Mouse (Mus musculus) cerebellum, postnatal 10 days (tissue): ENCODE data around the gene Khdc1a.
A peak's percentile ranks its signal among the peaks of the same experiment; 100 is the strongest.
"Not testable (repeated sequence)": the region's sequence is repeated elsewhere in the genome, so short reads cannot be mapped to it uniquely, and the experiment has no call there.

Source experiments
- DNase-seq, 2 experiments: peaks; one replicate each; pipeline ENCODE4 v3.0.0; 2021; ENCODE audit warnings: mixed read lengths in 2 of 2

The Khdc1a gene

DNA sequence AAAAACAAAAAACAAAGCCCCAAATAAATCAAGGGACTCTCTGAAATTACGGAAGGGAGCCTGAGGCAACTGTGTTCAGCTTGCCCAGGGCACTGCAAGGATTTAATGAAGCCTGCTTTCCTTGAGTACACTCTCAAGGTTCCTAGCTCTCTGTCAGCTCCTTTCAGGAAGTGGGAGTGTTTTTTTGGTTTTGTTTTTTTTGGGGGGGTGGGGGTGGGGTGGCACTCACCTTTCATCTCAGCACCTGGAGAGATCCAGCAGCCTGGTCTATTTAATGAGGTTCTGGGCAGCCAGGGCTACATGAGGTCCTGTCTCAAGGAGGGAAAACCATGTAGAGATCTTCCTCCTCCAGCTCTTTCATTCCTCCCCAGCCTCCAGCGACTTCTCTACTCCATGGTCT lies at the start of gene Khdc1a:
Gene Khdc1a, plus strand, starts transcription at position 301 of the 400 bp plus-strand sequence.
- no peak for DNase-seq

DNA sequence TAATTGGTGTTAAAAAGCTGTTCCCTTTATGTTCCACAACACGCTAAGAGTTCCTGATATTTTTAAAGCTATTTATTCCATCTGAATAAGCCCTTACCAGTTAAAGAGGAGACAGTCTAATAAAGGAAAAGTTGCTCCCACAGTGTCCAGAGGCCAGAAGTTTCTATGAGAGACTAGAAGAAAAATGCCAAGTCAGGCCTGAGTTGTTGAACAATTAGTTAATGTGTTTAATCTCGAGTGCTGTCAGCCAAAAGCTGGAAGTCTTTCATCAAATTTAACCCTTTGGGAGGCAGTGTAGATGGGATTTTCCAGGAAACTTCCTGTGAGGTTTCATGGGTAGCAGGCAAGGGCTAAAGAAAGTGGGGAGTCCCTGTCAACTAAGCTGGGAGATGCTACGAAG lies 49.6 kb upstream of the Khdc1a start:
- no peak for DNase-seq

DNA sequence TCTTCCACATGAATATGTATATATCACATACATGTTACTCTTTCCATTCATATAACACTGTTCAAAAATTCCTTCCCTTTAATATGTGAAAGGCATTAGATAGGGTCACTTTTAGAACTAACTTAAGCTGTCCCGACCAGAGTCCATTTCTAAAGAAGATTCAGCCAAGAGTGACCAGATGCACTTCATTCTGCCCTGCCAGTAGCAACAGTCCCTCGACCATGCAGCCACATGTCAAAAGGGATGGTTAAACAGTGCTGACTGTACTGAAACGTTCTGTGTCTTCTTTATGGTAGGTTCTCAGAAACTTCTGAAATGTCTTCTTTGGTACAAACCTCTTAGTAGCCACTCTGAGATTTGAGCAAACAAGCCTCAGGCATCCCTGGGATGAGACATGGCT lies 47.8 kb upstream of the Khdc1a start:
- no peak for DNase-seq

DNA sequence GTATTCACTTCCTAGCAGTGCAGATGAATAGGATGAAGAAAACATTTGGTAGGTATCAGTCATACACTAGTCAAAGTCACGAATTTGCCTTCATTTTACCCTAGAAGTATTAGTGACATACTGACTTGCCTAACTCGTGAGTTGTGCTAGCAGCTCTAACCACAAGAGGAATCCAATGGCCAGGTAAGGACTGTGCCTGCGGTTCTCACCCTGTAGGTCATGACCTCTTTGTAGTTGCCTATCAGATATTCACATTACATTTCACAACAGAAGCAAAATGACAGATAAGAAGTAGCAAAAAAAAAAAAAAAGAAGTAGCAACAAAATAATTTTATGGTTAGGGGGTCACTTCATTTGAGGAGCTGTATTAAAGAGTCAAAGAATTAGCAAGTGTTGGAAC lies 45.3 kb upstream of the Khdc1a start:
- DNase-seq = no peak

DNA sequence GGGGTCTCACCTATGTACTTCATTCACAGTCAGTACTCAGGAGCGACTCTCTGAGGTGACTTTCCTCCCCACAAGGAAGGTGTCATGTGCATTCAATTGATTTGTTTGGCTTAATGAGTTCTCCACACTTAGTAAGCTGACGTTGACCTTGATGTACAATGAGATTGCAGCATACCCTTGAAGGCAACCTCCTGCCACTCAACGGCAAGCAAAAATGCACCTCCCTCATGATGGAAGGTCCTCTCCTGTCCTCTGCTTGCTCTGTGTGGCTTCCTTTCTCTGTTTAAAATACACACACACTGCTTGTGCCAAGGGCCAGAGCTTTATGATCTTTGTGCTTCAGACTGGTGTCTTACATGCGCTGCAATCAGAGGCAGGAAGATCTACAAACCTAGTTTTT lies 44.8 kb upstream of the Khdc1a start:
- no peak for DNase-seq

DNA sequence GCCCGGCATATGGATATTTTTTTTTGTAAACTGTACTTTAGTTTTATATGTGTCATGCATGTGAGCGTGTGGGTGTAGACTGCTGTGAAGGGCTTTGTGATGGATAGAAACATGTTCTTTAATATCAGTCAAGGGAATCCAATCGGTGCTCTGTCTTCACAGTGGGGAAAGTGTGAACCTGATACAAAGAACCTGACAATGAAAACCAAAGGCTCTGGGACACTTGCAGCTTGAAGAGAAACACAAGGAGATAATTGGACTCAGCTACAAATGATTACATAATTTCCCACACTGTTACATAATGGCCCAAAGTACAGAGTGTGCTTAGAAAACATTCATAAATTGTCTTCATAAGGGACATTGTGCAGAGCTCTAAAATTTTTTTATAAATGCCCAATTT lies 44.0 kb upstream of the Khdc1a start:
- no peak for DNase-seq

DNA sequence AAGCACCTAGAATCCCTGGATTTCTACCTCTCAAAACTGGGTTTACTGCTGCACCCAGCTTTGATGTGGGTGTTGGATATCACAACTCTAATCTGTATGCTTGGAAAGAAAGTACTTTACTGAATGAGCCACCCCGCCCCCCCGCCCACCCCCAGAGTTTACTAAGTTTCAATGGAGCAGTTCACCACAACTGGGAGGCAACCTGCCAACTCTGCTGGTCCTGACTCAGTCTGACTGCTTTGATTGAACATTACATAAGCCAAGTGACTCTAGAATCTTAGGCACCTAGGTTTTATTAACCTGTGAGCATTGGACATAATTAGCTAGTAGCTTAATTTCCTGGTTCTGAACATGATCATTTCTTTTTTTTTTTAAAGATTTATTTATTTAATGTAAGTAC lies 35.1 kb upstream of the Khdc1a start:
- no peak for DNase-seq

DNA sequence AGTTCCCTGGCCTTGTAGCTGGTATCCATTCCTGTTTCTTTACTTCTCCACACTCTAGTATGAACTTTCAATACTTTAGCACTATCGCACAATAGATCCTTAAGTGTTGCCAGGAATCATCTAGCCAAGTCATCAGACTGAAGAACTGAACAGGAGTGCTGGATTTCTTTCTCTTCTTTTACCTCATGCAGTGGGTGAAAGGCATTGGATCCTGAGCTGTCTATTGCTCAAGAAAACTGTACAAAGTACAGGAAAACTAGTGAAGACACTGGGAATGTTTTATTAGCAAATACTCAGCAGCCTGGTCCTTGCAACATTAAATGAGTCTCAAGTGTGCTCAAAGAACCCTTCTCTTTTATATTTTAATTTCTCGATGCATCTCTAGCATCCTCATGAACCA lies 33.7 kb upstream of the Khdc1a start:
- no peak for DNase-seq

DNA sequence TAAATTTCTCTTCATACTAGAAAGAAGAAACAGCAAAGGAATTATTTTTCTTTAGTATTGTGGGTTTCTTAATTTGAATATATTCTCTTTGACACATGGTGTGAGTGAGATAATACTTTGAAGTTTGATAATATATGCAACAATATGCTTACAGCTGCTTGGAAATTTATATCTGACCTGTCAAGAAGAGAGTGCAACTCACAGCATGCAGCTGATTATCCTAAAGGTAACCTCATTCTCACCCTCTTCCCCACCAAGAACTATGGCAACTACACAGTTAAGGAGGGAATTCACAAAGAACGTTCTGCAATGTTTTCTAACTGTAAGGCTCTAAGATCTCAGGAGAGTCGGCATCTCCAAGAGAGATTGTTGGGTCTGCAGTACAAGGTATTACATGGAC lies 33.1 kb upstream of the Khdc1a start:
- no peak for DNase-seq

DNA sequence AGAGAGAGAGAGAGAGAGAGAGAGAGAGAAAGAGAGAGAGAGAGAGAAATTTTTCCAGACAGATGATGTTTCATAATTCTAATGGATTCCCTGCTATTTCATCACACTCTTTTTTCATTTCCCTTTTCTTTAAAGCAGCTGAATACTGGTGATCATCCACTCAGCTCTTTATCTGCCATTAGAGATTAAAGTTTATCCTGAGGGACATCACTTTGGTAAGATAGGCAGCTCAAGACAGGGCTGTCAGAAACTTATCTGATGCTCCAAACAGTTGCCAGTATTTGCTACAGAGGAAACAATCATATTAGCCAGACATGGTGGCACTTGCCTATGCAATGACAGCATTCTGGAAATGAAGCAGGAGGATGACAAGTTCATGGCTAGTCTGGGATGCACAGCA lies 31.2 kb upstream of the Khdc1a start:
- DNase-seq = no peak

DNA sequence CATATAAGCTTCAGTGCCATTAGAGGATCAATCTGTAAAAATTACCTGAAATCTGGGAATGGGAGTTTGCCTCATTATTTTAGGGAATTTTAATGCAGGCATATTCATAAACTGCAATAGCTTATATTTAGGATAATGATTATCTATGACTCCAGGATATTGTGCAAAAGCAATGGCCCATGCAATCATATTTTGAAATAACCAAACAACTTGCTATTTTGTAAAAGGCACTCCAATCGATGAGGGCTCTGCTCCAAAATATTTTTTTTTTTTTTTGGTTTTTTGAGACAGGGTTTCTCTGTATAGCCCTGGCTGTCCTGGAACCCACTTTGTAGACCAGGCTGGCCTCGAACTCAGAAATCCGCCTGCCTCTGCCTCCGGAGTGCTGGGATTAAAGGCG lies 29.2 kb upstream of the Khdc1a start:
- DNase-seq = not testable (repeated sequence)

DNA sequence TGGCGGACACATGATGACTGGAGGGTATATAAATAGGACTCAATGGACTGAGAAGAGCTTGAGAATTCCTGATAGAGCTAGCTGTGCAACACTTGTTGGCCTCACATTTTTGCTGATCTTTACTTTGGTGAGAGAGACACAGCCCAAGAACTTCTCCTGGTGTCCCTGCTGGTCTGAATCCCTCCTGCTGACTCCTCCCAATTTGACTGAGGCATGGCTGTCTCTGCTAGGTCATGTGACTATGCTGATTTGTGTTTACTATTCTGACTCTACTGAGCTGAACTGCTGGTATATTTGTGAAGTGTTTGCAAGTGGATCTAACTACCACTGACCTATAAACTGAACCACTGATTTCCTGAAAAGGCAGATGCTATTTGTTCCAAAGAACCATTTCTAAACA lies 27.8 kb upstream of the Khdc1a start:
- DNase-seq = no peak

DNA sequence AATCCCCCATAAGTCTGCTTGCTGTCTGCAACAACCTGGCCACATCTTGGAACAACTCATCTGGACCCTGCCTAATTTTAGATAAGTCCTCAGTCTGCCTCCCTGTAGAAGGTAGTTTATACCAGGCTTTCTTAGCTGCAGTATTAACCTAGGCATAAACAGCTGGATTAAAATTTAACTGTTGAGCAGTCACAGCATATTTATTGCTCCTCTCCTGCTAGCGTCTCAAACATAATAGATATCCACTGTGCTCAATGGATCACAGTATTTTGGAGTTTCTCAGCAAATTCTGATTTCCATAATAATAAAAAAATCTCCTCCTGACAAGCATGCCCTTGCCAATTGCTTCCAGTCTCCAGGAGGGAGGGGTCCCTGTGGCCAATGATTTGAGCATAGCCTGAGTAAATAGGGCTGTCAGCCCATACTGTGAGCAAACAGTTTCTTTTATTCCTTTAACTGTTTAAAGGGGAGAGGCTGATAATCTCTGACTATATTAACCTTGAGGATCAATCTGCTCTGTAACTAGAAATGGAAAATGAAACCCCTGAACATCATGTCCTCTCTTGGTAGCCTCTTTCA lies 25.4 kb upstream of the Khdc1a start:
- no peak for DNase-seq

DNA sequence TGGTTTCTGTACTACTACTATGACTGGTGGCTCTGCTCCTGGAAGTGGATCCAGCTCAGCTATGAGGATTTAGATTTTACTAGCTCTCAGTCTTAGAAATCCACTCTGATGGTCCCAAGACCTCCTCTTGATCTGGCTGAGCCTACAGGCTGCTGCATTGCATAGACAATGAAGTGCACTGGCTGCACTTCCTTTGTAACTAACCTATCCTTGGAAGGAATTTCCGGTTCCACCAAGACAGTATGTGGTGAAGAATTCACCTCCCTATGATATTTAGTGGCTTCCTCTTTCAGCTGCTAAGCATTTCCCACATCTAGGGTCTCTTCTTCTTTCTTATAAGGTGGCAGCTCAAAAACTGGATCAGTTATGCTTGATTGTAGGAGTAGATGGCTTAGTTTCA lies 24.8 kb upstream of the Khdc1a start:
- no peak for DNase-seq

DNA sequence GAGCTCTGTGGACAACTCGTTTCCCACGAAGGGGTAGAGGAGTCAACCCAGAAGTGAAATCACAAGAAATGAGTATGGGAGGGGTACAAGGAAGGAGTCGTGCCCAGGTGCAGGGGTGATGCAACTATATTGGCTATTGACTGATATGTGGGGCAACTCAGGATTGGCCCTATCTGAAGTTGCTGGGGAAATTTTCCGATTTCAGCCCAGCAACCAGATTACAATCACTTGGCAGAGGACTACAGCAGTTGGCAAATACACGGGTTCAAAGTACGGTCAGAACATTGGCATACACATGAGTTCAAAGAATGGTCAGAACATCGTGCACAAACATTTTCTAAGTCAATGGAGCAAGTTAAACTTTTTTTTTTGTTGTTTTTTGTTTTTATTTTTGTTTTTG lies 22.7 kb upstream of the Khdc1a start:
- no peak for DNase-seq

DNA sequence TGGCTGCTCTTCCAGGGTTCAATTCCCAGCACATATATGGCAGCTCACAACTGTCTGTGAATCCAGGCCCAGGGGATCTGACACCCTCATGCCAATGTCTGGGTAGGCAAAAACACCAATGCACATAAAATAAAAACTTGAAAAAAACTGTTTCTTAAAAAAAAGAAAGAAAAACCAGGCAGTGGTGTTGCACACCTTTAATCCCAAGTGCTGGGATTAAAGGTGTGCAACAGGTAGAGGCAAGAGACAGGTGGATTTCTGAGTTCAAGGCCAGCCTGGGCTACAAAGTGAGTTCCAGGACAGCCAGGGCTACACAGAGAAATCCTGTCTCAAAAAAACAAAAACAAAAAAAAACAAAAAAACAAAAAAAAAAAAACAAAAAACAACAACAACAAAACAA lies 18.3 kb upstream of the Khdc1a start:
- DNase-seq = not testable (repeated sequence)

DNA sequence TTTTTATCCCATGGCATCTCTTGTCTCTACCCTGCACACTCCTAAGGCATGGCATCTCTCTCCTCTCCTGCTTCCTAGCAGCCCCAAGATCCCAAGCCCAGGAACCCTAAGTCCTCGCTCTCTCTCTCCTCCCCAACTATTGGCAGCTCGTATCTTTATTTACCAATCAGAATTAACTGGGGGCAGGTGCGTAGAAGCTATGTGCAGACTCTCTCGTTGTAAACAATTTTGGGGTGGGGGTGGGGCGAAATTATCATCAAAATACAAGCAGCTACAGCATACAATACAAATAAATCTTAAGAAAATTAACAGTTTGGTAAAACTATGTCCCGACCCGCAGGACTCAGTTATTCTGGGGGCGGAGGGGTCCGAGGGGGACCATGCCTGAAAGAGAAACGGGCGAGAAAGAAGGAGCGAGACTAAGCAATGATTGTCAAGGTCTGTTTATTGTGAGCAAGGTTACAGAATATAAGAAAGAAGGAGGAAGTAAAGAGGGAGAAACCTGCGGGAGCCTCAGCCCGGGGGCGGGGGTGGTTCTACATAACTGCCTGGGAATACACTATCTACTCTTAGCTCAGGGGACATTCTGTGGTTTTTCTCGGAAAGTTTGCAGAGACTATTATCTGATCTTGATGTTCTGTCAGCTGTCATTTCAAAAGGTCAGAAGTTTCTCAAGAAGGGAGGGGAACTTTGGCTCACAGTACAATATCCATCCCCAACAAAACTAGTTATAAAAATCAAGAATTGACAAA lies 16.0 kb upstream of the Khdc1a start:
- DNase-seq = no peak

DNA sequence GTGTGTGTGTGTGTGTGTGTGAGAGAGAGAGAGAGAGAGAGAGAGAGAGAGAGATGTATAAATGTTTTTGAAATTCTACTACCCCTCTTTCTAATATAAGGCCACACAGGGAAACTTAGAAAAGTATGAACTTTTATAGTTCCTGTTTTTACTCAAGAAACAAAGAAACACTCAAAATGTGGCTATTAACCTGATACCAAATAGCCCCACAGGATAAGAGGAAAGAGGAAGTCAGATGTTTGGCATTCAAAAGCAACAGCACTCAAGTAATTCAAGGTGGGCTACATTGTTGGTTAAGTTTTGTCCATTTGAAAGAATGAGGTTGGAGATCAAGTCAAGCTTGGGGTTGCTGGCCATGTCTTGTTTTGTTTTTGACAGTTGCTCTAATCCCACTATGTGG lies 13.6 kb upstream of the Khdc1a start:
- DNase-seq = no peak

DNA sequence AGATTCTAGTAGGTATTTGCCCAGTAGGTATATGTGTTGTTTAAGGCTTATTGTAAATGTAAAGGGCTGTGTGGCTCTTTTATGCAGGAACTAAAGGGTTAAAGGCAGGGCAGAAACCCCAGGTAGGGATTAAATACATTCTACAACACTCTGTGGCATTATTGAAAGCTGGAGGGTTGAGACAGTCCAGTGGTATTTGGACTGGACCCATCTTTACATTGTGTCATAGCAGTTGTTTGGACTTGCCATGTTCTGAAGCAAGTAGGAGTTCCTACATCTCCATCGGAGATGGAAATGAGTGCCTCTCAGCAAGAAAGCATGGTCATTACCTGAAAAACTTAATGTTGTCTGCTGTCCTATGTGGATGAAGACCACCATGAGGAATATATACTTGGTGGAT lies 8.7 kb upstream of the Khdc1a start:
- no peak for DNase-seq

DNA sequence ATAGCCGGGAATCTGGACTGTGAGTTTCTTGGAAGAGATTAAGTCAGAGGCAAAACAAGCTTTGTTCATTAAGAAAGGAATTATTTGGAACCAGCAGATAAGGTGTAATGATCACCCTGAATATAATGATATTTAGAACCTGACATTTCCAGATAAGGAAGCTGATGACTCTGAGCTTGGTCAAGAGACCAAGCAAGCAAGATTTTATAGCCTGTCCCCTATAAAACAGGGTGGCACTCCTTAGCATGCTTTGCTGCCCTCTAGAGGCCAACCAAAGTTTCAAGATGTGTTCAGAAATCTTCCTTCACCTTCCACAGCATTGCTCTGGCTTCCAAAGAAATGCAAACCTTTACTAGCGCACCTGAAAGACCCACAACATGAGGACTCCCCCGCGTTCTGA lies 5.2 kb upstream of the Khdc1a start:
- DNase-seq = peak; percentile 78 to 79

DNA sequence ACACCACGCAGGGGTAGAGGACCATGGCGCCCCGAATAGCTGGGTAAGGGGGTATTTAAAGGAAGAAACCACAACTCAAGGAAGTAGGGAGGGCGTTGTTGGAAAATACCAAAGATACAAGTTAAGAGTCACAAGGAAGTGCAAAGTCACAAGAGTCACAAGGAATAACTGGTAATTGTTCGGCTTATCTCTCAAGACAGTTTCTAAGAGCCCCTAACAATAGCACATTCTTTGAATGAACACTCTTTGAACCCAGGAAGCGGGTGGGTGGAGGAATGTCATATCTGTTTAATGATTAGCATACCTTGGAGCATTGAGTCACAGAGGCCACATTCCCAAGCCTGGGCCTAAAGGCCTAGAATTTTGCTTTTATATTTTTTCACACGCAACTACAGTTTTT lies 4.7 kb upstream of the Khdc1a start:
- not testable (repeated sequence) for DNase-seq

DNA sequence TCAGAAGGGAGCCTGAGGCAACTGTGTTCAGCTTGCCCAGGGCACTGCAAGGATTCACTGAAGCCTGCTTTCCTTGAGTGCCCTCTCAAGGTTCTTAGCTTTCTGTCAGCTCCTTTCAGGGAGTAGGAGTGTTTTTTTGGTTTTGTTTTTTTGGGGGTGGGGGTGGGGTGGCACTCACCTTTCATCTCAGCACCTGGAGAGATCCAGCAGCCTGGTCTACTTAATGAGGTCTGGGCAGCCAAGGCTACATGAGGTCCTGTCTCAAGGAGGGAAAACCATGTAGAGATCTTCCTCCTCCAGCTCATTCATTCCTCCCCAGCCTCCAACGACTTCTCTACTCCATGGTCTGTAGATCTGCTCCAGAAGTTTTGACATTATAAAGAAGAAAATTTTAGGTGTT lies 18.6 kb downstream of the Khdc1a start, which contains the start of gene Khdc1c:
Gene Khdc1c, plus strand, starts transcription at position 301 of the 400 bp plus-strand sequence.
- not testable (repeated sequence) for DNase-seq

DNA sequence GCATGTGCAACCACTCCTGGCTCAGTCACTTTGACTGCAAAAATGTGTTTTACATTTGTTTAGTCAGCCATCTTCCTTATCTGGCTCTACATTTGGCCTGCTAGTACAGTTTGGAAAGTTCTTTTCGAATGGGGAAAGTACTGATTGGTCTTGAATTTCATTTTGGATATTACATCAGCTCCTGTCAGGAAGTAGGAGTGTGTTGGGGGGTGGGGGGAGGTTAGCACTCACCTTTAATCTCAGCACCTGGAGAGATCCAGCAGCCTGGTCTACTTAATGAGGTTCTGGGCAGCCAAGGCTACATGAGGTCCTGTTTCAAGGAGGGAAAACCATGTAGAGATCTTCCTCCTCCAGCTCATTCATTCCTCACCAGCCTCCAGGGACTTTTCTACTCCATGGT lies 33.8 kb downstream of the Khdc1a start, which contains the start of gene Khdc1b:
Gene Khdc1b, plus strand, starts transcription at position 301 of the 400 bp plus-strand sequence.
- DNase-seq = no peak

DNA sequence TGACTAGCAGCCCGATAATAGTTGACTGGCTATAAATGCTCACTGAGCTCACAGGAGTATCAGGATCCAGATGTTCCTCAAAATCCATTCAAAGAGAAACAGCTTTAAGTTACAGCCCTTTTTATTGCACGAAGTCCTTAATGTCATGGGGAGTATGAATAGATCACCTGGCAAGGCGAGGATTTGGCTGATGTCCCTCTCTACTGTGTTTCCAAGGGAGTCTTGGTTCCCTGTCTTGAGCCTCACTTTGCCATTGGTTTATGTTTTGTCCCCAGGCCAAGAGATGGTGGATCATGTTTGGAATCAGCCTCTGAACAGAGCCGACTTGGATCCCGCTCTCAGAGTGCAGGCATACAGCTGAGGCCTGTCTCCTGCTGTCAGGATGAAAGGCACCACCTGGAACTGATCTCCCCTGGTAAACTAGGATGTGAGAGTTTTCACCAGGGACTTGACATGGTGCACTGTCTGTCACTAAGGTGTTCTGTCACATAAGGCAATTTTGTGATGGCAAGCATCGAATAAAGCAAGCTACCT lies 41.8 kb downstream of the Khdc1a start:
- DNase-seq = no peak
